Mouse (Mus musculus) mouse embryonic stem cell (cell line): ENCODE measurements around the gene Naa15.
"Not testable (repeated sequence)": the region's sequence is repeated elsewhere in the genome, so short reads cannot be mapped to it uniquely, and the experiment has no call there.

Source experiments
- in situ Hi-C, 2 experiments: fragments of 300-500 bp; cut with MboI; formaldehyde crosslinking; loops; 1 replicate in 1 of 2; 3 replicates in 1 of 2; pipeline ENCODE4 v1.14.3; 2019 to 2020; ENCODE audit warnings: low sequenced_read_pairs in 2 of 2, low pct_unique_long_range_greater_than_20kb in 1 of 2, mixed read lengths in 1 of 2; ENCODE audit not compliant: unreplicated experiment in 1 of 2

Naa15 gene

GRCm38 (mm10) chr3:51417135-51417458, 2.1 kb downstream of the Naa15 start:
- in situ Hi-C loops = no loop called here

- in situ Hi-C loops = no loop called here
Observed at GRCm38 (mm10) chr3:51417485-51417884, 2.5 kb downstream of the Naa15 start.

GRCm38 (mm10) chr3:51417966-51418365, 3.0 kb downstream of the Naa15 start:
- in situ Hi-C loops = no loop called here

GRCm38 (mm10) chr3:51421921-51422320, 7.0 kb downstream of the Naa15 start:
- in situ Hi-C loops = no loop called here

- in situ Hi-C loops = no loop called here
Observed at GRCm38 (mm10) chr3:51425394-51425793, 10.4 kb downstream of the Naa15 start.

- in situ Hi-C loops = not testable (repeated sequence)
Observed at GRCm38 (mm10) chr3:51434364-51434763, 19.4 kb downstream of the Naa15 start.

- in situ Hi-C loops = no loop called here
Observed at GRCm38 (mm10) chr3:51434871-51435595, 20.1 kb downstream of the Naa15 start.

- in situ Hi-C loops = no loop called here
Observed at GRCm38 (mm10) chr3:51468530-51468929, 53.6 kb downstream of the Naa15 start.

GRCm38 (mm10) chr3:51475706-51476105, 60.8 kb downstream of the Naa15 start:
- in situ Hi-C loops = loop anchor here in 1 of 2 experiments (25.0 kb wide), 1 partner anchor 762 kb away; no protein-coding TSS in a partner anchor

GRCm38 (mm10) chr3:51479893-51480292, 64.9 kb downstream of the Naa15 start:
- in situ Hi-C loops = loop anchor here in 1 of 2 experiments (25.0 kb wide), 1 partner anchor 757 kb away; no protein-coding TSS in a partner anchor

- in situ Hi-C loops = loop anchor here in 1 of 2 experiments (25.0 kb wide), 1 partner anchor 756 kb away; no protein-coding TSS in a partner anchor
Observed at GRCm38 (mm10) chr3:51481059-51481458, 66.1 kb downstream of the Naa15 start.

GRCm38 (mm10) chr3:51481881-51482280, 66.9 kb downstream of the Naa15 start:
- in situ Hi-C loops = loop anchor here in 1 of 2 experiments (25.0 kb wide), 1 partner anchor 755 kb away; no protein-coding TSS in a partner anchor

- in situ Hi-C loops = loop anchor here in 1 of 2 experiments (25.0 kb wide), 1 partner anchor 755 kb away; no protein-coding TSS in a partner anchor
Observed at GRCm38 (mm10) chr3:51482781-51483180, 67.8 kb downstream of the Naa15 start.

- in situ Hi-C loops = loop anchor here in 1 of 2 experiments (25.0 kb wide), 1 partner anchor 753 kb away; no protein-coding TSS in a partner anchor
Observed at GRCm38 (mm10) chr3:51483741-51484359, 68.9 kb downstream of the Naa15 start, which contains the start of gene Rab33b. TSS of gene Rab33b (plus strand) at chr3:51483920.

GRCm38 (mm10) chr3:51484370-51484769, 69.4 kb downstream of the Naa15 start:
- in situ Hi-C loops = loop anchor here in 1 of 2 experiments (25.0 kb wide), 1 partner anchor 753 kb away; no protein-coding TSS in a partner anchor

- in situ Hi-C loops = loop anchor here in 1 of 2 experiments (5.0 to 25.0 kb wide), 2 partner anchors 167 to 752 kb away; no protein-coding TSS in a partner anchor
Observed at GRCm38 (mm10) chr3:51485347-51485746, 70.4 kb downstream of the Naa15 start.

- in situ Hi-C loops = loop anchor here in 1 of 2 experiments (5.0 to 25.0 kb wide), 2 partner anchors 166 to 751 kb away; no protein-coding TSS in a partner anchor
Observed at GRCm38 (mm10) chr3:51486491-51487195, 71.7 kb downstream of the Naa15 start.

- in situ Hi-C loops = loop anchor here in 1 of 2 experiments (25.0 kb wide), 1 partner anchor 747 kb away; no protein-coding TSS in a partner anchor
Observed at GRCm38 (mm10) chr3:51490088-51490753, 75.3 kb downstream of the Naa15 start.
